Mouse (Mus musculus): Measurements from ENCODE around the gene Col1a1. TPM values are rescaled to one million over a fixed set of nuclear protein-coding genes. Genes with fewer than 3 reads are reported as not detected.
A peak's percentile ranks its signal among the peaks of the same experiment; 100 is the strongest.

The Col1a1 gene
- polyA plus RNA-seq (2016; fragmentation: Nextera tagmentation; extraction: Ambion mirVana) = 209 and 219 TPM in 2 replicates

- Histone ChIP-seq H3K36me3 (no peaks in the 10 kb centered on the region), H3K9me3 (no peaks in the 10 kb centered on the region), H3K4me1 (peaks cover 13% of the 10 kb centered on the region), H3K4me2 (replicated peaks) (peak within 1 kb of the TSS; percentile 61), H3K27ac (no peak within 1 kb of the TSS), H3K27me3 (replicated peaks) (peaks cover 59% of the 10 kb centered on the region), H3K4me3 (peak within 1 kb of the TSS; percentile 23), H3K9ac (0 out of 2 replicates have a peak within 1 kb of the TSS, but pooled peaks have one; percentile 1)
- ATAC-seq (ENCODE audit: low FRiP score, low read depth) = no peak
- WGBS = 9% methylated on average over 19 of the region's 19 CpGs
These were observed at the start of gene Col1a1 for GRCm38 (mm10) chr11:94936045-94936444. TSS of gene Col1a1 (plus strand) at chr11:94936224.

- H3K36me3 ChIP-seq = no peaks in the 10 kb centered on the region
- H3K4me3 ChIP-seq = no peak overlapping the region
- H3K9me3 ChIP-seq = no peaks in the 10 kb centered on the region
- ATAC-seq (ENCODE audit: low FRiP score, low read depth) = no peak
- H3K9ac ChIP-seq = no peak overlapping the region
- H3K27me3 ChIP-seq (replicated peaks) = no peaks in the 10 kb centered on the region
- no peak overlapping the region for H3K27ac ChIP-seq
- H3K4me2 ChIP-seq (replicated peaks) = no peak overlapping the region
- H3K4me1 ChIP-seq = no peaks in the 10 kb centered on the region
- 72% methylated on average over 6 of the region's 6 CpGs for WGBS
These were observed 44.9 kb upstream of the Col1a1 start for GRCm38 (mm10) chr11:94891155-94891554.

GRCm38 (mm10) chr11:94896753-94897376, 39.2 kb upstream of the Col1a1 start:
- whole genome bisulfite sequencing = 88% methylated on average over 16 of the region's 16 CpGs
- no peak for ATAC-seq (ENCODE audit: low FRiP score, low read depth)
- H3K36me3 ChIP-seq = no peaks in the 10 kb centered on the region

GRCm38 (mm10) chr11:94901231-94901630, 34.8 kb upstream of the Col1a1 start:
- H3K9me3 ChIP-seq = no peaks in the 10 kb centered on the region
- H3K36me3 ChIP-seq = no peaks in the 10 kb centered on the region
- no peak overlapping the region for H3K4me3 ChIP-seq
- ATAC-seq (ENCODE audit: low FRiP score, low read depth) = no peak
- H3K9ac ChIP-seq = no peak overlapping the region
- no peak overlapping the region for H3K27ac ChIP-seq
- no peaks in the 10 kb centered on the region for H3K27me3 ChIP-seq (replicated peaks)
- 79% methylated on average over 2 of the region's 2 CpGs for WGBS
- no peak overlapping the region for H3K4me2 ChIP-seq (replicated peaks)
- H3K4me1 ChIP-seq = no peaks in the 10 kb centered on the region

More at GRCm38 (mm10) chr11:94896753-94897376, 39.2 kb upstream of the Col1a1 start:
- no peak overlapping the region for H3K9ac ChIP-seq
- H3K4me2 ChIP-seq (replicated peaks) = no peak overlapping the region
- H3K9me3 ChIP-seq = no peaks in the 10 kb centered on the region
- H3K4me3 ChIP-seq = no peak overlapping the region
- no peak overlapping the region for H3K27ac ChIP-seq
- H3K4me1 ChIP-seq = no peaks in the 10 kb centered on the region
- H3K27me3 ChIP-seq (replicated peaks) = no peaks in the 10 kb centered on the region

GRCm38 (mm10) chr11:94904306-94904705, 31.7 kb upstream of the Col1a1 start:
- Histone ChIP-seq H3K27ac (no peak overlapping the region), H3K4me2 (replicated peaks) (no peak overlapping the region), H3K4me3 (no peak overlapping the region), H3K4me1 (no peaks in the 10 kb centered on the region), H3K36me3 (no peaks in the 10 kb centered on the region), H3K27me3 (replicated peaks) (no peaks in the 10 kb centered on the region; the same call in 1 of the 2 replicates), H3K9me3 (no peaks in the 10 kb centered on the region), H3K9ac (no peak overlapping the region)
- WGBS = 89% methylated on average over 3 of the region's 3 CpGs
- no peak for ATAC-seq (ENCODE audit: low FRiP score, low read depth)

GRCm38 (mm10) chr11:94910971-94911370, 25.1 kb upstream of the Col1a1 start:
- no peaks in the 10 kb centered on the region for H3K9me3 ChIP-seq
- no peak overlapping the region for H3K27ac ChIP-seq
- H3K27me3 ChIP-seq (replicated peaks) = no peaks in the 10 kb centered on the region; the same call in 1 of the 2 replicates
- H3K4me3 ChIP-seq = no peak overlapping the region
- no peak overlapping the region for H3K4me2 ChIP-seq (replicated peaks)
- H3K36me3 ChIP-seq = no peaks in the 10 kb centered on the region
- H3K4me1 ChIP-seq = peaks cover 5% of the 10 kb centered on the region; the same call in 1 of the 2 replicates
- H3K9ac ChIP-seq = no peak overlapping the region
- no peak for ATAC-seq (ENCODE audit: low FRiP score, low read depth)
- WGBS = 85% methylated on average over 5 of the region's 5 CpGs

GRCm38 (mm10) chr11:94912568-94912967, 23.5 kb upstream of the Col1a1 start:
- no peak for ATAC-seq (ENCODE audit: low FRiP score, low read depth)
- Histone ChIP-seq H3K9ac (no peak overlapping the region), H3K4me1 (peaks cover 5% of the 10 kb centered on the region; the same call in 1 of the 2 replicates), H3K36me3 (no peaks in the 10 kb centered on the region), H3K27ac (no peak overlapping the region), H3K9me3 (no peaks in the 10 kb centered on the region), H3K4me3 (no peak overlapping the region), H3K4me2 (replicated peaks) (no peak overlapping the region), H3K27me3 (replicated peaks) (no peaks in the 10 kb centered on the region; the same call in 1 of the 2 replicates)
- 74% methylated on average over 3 of the region's 3 CpGs for WGBS

GRCm38 (mm10) chr11:94913302-94914090, 22.5 kb upstream of the Col1a1 start:
- H3K27me3 ChIP-seq (replicated peaks) = no peaks in the 10 kb centered on the region

GRCm38 (mm10) chr11:94915675-94916403, 20.2 kb upstream of the Col1a1 start:
- no peaks in the 10 kb centered on the region for H3K27me3 ChIP-seq (replicated peaks)
- no peak for ATAC-seq (ENCODE audit: low FRiP score, low read depth)
- H3K9ac ChIP-seq = no peak overlapping the region
- WGBS = 32% methylated on average over 13 of the region's 16 CpGs
- no peak overlapping the region for H3K27ac ChIP-seq
- no peaks in the 10 kb centered on the region for H3K36me3 ChIP-seq
- no peak overlapping the region for H3K4me2 ChIP-seq (replicated peaks)
- no peak overlapping the region for H3K4me3 ChIP-seq
- H3K9me3 ChIP-seq = no peaks in the 10 kb centered on the region
- peaks cover 5% of the 10 kb centered on the region; the same call in 1 of the 2 replicates for H3K4me1 ChIP-seq

More at GRCm38 (mm10) chr11:94913302-94914090, 22.5 kb upstream of the Col1a1 start:
- Histone ChIP-seq H3K9ac (no peak overlapping the region), H3K4me3 (no peak overlapping the region), H3K9me3 (no peaks in the 10 kb centered on the region), H3K36me3 (no peaks in the 10 kb centered on the region), H3K27ac (no peak overlapping the region), H3K4me2 (replicated peaks) (no peak overlapping the region), H3K4me1 (peaks cover 5% of the 10 kb centered on the region; the same call in 1 of the 2 replicates)
- ATAC-seq (ENCODE audit: low FRiP score, low read depth) = no peak
- WGBS = 64% methylated on average over 6 of the region's 6 CpGs

GRCm38 (mm10) chr11:94916477-94916876, 19.5 kb upstream of the Col1a1 start:
- H3K4me1 ChIP-seq = peaks cover 5% of the 10 kb centered on the region; the same call in 1 of the 2 replicates
- 32% methylated on average over 4 of the region's 4 CpGs for WGBS
- H3K4me3 ChIP-seq = no peak overlapping the region
- no peak for ATAC-seq (ENCODE audit: low FRiP score, low read depth)
- H3K4me2 ChIP-seq (replicated peaks) = no peak overlapping the region
- no peak overlapping the region for H3K9ac ChIP-seq
- H3K27ac ChIP-seq = no peak overlapping the region
- no peaks in the 10 kb centered on the region for H3K9me3 ChIP-seq
- H3K36me3 ChIP-seq = no peaks in the 10 kb centered on the region
- H3K27me3 ChIP-seq (replicated peaks) = no peaks in the 10 kb centered on the region

- WGBS = 79% methylated on average over 6 of the region's 6 CpGs
- no peak overlapping the region for H3K4me3 ChIP-seq
- H3K9me3 ChIP-seq = no peaks in the 10 kb centered on the region
- no peaks in the 10 kb centered on the region for H3K27me3 ChIP-seq (replicated peaks)
- ATAC-seq (ENCODE audit: low FRiP score, low read depth) = no peak
- H3K4me1 ChIP-seq = peaks cover 5% of the 10 kb centered on the region; the same call in 1 of the 2 replicates
- no peaks in the 10 kb centered on the region for H3K36me3 ChIP-seq
- no peak overlapping the region for H3K27ac ChIP-seq
- no peak overlapping the region for H3K9ac ChIP-seq
- H3K4me2 ChIP-seq (replicated peaks) = no peak overlapping the region
These were observed 18.3 kb upstream of the Col1a1 start for GRCm38 (mm10) chr11:94917717-94918116.

- Histone ChIP-seq H3K9ac (no peak overlapping the region), H3K9me3 (no peaks in the 10 kb centered on the region), H3K27me3 (replicated peaks) (no peaks in the 10 kb centered on the region), H3K27ac (no peak overlapping the region), H3K4me3 (no peak overlapping the region), H3K36me3 (no peaks in the 10 kb centered on the region), H3K4me1 (no peaks in the 10 kb centered on the region), H3K4me2 (replicated peaks) (no peak overlapping the region)
- ATAC-seq (ENCODE audit: low FRiP score, low read depth) = no peak
- WGBS = 57% methylated on average over 6 of the region's 6 CpGs
These were observed 15.0 kb upstream of the Col1a1 start for GRCm38 (mm10) chr11:94920996-94921401.

All from neural tube, embryonic 12.5 days (tissue).